Mouse (Mus musculus) gastrocnemius, postnatal 36 days (tissue): ENCODE results near the gene Ppil3. TPM values are rescaled to one million over a fixed set of nuclear protein-coding genes. Genes with fewer than 3 reads are reported as not detected.

ENCODE experiments used
- DNase-seq, 2 experiments: peaks; one replicate each; pipeline ENCODE4 v3.0.0; 2022
- intact Hi-C: fragments of 180-260 bp; cut with DNase I; formaldehyde crosslinking; loops from one replicate; pipeline ENCODE4 v1.15.1; 2025
- long read RNA-seq, 2 experiments: library from polyadenylated mRNA; stranded (forward); transcript quantifications; one replicate each; pipeline ENCODE4 v2.0.0; 2021
- total RNA-seq, 2 experiments: library from RNA; stranded (reverse); gene quantifications; 2 replicates each; pipeline ENCODE4 v1.2.3; 2021

Ppil3 gene
- 10 to 100 TPM; 14.8 to 14.9 TPM for total RNA-seq
- long read RNA-seq, experiment 1, partial matches to known transcripts = 2 of 16 reads
- long read RNA-seq, experiment 1, other reads (novel, unspliced or antisense) = 10 of 16 reads
- long read RNA-seq, experiment 2, transcript Ppil3-203 (7 exons, 1,033 nt) = major isoform, 5 of 17 reads
- long read RNA-seq, experiment 2, partial matches to known transcripts = 5 of 17 reads
- long read RNA-seq, experiment 2, other reads (novel, unspliced or antisense) = 4 of 17 reads

GRCm38 (mm10) chr1:58445143-58445722, at the start of gene Ppil3, which contains the start of gene Nif3l1:
Gene Ppil3, minus strand, starts transcription at chr1:58445486.
Gene Nif3l1, plus strand, starts transcription at chr1:58445151.
- DNase-seq = peak; percentile 66 to 84
- intact Hi-C loops = no loop called here

DNA sequence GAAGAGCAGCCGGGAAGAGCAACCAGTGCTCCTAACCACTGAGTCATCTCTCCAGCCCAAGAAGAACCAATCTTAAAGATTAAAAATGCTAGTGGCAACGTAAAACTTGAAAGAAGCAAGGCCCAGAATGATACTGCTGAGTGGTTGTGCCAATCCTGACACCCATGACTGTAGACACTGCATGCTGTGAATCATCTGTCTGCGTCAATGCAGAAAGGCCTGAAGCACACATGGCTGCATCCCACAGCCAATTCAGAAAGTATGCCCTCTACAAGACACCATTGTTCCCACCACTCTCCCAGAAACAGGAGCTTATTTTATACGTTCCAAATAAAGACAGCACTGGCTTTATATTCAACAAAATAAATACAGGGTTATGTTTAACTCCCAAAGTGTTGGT, 37.4 kb upstream of the Ppil3 start:
- no peak for DNase-seq

GRCm38 (mm10) chr1:58475662-58476061, 30.4 kb upstream of the Ppil3 start:
- intact Hi-C loops = no loop called here
- no peak for DNase-seq

More for the DNA sequence above, 37.4 kb upstream of the Ppil3 start:
- intact Hi-C loops = no loop called here

DNA sequence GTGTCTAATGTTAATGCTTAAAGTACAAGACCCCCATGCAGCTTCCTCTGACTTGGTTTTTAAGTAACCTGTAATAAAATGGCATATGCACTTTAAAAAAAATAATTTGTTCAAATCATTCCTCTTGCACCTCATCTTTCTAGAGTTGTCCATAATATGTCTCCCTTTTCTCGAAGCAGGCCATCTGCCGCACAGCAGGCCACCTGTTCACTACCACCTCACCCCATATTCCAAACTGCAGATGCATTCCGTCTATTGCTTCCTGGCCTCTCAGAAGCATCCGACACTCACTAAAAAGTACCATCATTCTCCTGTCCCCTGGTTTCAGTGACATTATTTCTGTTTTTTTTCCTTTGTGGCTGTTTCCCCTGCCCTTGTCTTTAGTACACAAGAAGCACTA, 20.3 kb upstream of the Ppil3 start:
- intact Hi-C loops = no loop called here
- DNase-seq = no peak

GRCm38 (mm10) chr1:58465042-58465441, 19.8 kb upstream of the Ppil3 start:
- intact Hi-C loops = no loop called here
- DNase-seq = no peak

- intact Hi-C loops = no loop called here
- no peak for DNase-seq
These were observed 18.6 kb upstream of the Ppil3 start for GRCm38 (mm10) chr1:58463935-58464334.

DNA sequence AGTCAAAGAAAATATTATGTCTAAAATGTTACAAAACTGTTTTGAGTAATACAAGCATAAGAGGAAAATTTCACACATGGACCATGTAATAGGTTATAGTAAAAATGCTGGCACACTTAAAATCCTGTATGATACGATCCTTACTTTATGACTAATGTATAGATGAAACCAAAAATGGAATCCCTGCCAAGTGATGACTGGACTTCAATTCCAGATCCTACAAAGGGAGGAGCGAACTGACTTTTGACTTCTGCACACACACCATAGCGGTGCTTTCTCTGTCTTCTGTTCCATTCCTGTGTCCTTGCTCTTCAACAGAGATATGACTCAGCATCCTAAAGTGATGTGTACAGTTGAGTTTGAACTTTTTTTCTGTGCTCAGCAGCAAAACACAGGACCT, 15.3 kb upstream of the Ppil3 start:
- intact Hi-C loops = no loop called here
- DNase-seq = no peak

- no peak for DNase-seq
- intact Hi-C loops = no loop called here
These were observed 13.6 kb upstream of the Ppil3 start for GRCm38 (mm10) chr1:58458867-58459266.

DNA sequence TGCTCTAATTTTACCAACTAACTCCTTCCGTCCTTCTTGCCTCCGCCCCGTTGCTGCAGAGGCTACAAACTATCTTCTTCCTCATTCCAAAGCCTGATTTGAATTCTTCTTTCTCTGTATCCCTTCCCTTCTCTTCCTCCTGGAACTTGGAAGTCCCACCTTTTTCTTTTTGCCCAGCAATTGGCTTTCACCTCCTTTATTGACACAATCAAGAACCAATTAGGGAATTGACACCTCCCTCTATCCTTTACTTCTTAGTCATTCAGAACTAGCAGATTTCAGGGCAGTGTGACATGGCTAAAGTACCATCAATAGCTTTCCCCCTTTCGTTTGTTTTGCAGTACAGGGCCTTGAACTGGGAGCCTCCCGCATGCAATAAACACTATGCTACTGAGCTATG, 12.9 kb upstream of the Ppil3 start:
- no peak for DNase-seq
- intact Hi-C loops = no loop called here

DNA sequence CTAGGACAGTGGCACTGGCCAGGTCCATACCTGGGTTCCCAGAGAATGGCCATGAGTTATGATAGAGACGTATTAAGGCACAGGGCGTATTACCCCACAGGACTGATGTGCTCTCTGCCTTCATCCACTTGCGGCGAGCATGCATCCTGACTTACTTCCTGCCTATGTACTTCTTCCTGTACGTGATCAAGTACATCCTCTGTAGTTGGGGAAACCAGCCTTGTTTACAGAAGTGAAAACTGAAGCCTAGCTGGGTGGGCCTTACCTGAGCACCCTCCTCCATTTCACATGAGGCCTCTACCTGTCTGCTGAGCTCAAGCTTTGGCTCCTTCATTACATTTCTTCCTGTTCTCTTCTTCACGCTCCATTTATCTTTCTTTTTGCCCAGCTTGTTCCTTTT, 9.0 kb upstream of the Ppil3 start:
- intact Hi-C loops = no loop called here

DNA sequence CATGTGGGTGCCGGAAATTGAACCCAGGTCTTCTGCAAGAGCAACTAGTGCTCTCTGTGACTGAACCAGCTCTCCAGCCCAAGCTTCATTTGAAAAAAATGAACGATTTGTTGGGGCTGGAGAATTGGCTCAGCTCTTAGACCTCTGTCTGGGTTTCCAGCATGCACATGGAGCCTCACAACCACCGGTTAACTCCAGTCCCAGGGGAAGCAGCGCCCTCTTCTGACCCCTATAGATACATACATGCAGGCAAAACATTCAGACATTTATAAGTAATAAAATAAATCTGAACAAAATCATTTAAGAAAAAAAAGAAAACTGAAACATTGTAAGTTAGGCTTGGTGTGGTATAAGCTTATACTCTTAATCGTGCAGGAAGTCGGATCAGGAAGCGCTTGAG, 3.1 kb upstream of the Ppil3 start:
- DNase-seq = no peak
- intact Hi-C loops = no loop called here

More for the DNA sequence above, 9.0 kb upstream of the Ppil3 start:
- DNase-seq = no peak

GRCm38 (mm10) chr1:58447766-58448165, 2.5 kb upstream of the Ppil3 start:
- no peak for DNase-seq
- intact Hi-C loops = no loop called here

- DNase-seq = no peak
- intact Hi-C loops = no loop called here
These were observed 575 bp upstream of the Ppil3 start for GRCm38 (mm10) chr1:58445861-58446260.

DNA sequence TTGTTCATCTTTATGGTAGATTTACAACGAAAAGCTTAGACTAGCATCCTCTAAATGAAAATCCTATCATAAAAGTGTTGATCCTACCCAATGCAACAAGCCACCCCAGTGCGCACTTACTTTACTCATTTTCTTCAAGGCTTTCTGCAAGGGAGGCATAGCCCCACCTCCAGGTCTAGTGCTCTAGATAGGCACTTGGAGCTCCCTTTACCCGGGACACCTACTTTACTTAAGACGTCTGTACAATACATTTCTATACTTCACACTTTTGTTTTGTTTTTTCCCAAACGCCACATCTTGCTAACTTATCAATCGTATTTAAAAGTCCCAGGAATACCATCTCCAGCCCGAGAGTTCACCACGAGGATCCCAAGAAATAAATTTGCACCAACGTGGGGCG, 595 bp downstream of the Ppil3 start:
- intact Hi-C loops = no loop called here
- no peak for DNase-seq

GRCm38 (mm10) chr1:58424551-58424950, 20.7 kb downstream of the Ppil3 start:
- intact Hi-C loops = no loop called here
- no peak for DNase-seq

- intact Hi-C loops = no loop called here
- peak; percentile 97 to 99 for DNase-seq
These were observed 21.7 kb downstream of the Ppil3 start, which contains the start of gene Clk1 for GRCm38 (mm10) chr1:58423371-58424248. Gene Clk1, minus strand, starts transcription at chr1:58424066.

DNA sequence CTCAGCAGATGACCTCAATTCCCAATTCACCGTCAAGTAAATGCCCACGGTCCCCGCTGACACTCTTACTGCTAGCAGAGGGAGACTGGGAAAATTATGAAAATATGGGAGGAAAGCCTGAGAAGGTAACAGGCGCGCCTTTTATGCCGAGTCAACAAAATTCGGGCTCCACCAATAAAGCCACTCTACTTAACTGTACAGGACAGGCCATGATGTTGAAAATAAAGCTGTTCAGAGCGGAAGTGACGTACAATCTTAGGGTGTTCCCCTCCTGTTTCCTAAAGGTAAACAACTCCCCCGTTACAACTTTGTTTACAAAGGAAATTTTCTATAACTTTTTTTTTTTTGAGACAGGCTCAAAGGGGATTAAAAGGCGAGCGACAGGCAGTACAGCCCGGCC, 22.4 kb downstream of the Ppil3 start:
- intact Hi-C loops = no loop called here
- no peak for DNase-seq

DNA sequence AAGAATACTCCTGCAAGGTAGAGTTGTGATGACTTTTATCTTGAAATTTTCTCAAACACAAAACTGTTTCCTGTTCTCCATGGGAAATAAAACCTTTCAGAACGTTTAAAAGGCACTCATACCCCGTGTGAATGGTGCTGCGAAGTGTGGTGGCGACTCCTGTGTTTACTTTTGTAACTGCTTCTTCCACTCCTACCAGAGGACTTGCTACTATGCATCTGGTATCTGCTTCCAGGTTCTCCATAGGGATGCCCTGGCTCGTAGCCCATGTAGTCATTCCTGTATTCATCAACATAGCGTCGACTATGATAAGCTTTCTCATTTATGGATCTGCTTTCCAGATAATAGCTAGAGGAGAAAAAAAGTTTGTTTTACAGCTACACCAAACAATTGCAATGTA, 24.3 kb downstream of the Ppil3 start:
- intact Hi-C loops = no loop called here
- DNase-seq = no peak

DNA sequence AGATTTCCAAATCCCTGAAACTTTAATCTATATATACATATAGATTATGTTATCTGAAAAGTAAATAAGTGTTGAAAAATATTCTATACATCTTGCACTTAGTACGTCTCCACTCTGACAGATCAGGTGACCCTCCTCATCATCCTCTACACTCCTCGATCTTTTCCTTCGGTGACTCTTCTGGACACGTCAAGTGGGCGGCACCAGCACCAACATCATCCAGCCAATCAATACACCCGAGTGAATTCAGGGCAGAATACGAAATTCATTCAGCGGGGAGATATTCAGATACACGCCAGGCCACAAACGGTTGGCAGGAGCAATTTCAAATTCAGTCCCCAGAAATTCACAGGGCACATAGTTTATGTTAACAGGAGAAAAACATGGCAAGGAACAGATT, 25.3 kb downstream of the Ppil3 start:
- intact Hi-C loops = no loop called here
- DNase-seq = no peak

DNA sequence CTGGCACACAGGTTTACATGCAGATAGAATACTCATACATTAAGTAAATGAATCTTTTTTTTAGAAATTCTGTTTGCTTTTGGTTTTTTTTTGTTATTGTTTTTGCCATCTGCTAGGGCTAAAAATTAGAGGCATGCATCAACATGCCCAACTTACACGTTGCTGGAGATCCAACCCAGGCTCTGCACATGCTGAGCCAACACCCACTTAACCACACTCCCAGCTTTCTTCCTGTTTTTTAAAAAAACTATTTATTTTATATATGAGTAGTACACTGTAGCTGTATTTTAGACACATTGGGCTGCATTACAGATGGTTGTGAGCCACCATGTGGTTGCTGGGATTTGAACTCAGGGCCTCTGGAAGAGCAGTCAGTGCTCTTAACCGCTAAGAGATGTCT, 29.2 kb downstream of the Ppil3 start:
- DNase-seq = no peak
- intact Hi-C loops = no loop called here

- no peak for DNase-seq
- intact Hi-C loops = no loop called here
These were observed 29.8 kb downstream of the Ppil3 start for GRCm38 (mm10) chr1:58415442-58415841.

- intact Hi-C loops = no loop called here
- no peak for DNase-seq
These were observed 34.5 kb downstream of the Ppil3 start for GRCm38 (mm10) chr1:58410776-58411175.
